Mouse (Mus musculus) kidney, postnatal 10 days (tissue): ENCODE results near the gene Ppp1r15b.

ENCODE experiments used
- DNase-seq: peaks from one replicate; pipeline ENCODE4 v3.0.0; 2021; ENCODE audit warnings: mixed read lengths

Gene Ppp1r15b

DNA sequence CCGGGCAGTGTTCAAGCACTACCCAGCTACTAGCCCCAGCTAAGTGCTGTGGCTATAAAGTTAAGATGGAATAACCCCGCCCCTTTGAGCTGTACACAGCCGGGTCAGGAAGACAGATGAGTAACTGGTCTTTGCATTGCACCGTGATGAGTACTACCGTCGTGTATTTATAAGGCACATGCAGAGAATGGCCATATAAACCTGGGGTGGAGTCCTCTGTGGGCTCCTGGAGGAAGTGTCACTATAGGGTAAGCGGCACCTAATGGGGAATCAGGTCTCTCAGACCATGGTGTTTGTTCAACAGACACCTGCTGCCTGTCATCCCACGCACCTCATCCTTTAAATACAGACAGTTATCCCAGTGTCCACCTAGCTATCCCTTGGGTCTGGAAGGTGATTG lies 32.0 kb downstream of the Ppp1r15b start:
- DNase-seq, result no peak

DNA sequence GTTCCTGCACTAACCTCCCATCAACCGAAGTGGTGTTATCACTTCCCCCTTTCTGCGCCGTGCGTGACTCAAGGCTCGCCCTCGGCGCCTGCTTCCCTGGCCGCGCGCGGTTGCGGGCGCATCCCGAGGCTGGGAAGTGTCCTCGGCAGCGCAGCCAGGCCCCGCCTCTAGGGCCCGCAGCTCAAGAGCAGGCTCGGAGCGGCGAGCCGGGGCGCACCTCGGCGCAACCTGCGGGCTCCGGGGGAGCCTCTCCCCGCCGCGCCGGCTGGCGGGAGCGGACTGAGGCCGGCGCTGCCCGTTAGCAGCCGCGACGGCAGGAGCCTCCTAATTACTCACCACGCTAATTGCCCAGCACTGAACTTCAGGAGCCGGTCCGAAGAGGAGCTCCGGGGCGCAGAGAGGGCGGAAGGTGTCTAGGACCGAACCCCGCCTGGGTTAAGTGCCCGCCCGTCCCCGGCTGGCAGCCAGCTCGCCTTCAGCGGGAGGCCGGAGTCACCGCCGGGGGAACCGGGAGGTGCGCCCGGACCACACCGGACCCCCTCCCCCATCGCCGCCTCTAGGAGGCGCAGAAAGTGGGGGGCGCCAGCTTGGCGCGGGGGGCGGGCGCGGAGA lies 33.0 kb downstream of the Ppp1r15b start, which contains the start of gene Plekha6:
Gene Plekha6 (plus strand): TSS at position 391 of the 612 bp plus-strand sequence.
- DNase-seq, result peak; percentile 63

DNA sequence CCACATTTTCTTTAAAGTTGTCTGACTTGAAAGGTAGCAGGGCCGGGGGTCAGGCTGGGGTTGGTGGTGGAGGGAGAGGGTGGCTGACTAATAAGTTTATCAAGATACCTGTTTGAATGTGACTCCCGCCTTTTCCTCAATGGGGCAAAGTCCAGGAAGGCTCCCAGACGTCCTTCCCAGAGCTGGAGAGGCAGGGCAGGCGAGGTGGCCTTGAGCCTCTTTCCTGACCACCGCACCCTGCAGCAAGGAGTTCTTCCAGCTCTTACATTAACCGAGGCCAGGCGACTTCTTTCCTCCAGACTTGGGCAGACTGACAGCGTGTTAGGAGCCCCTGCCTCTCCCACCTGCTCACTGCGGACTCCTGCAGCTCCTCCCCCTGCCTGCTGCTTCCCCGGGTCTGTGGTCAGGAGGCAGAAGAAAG lies 33.7 kb downstream of the Ppp1r15b start:
- peak; percentile 62 for DNase-seq

DNA sequence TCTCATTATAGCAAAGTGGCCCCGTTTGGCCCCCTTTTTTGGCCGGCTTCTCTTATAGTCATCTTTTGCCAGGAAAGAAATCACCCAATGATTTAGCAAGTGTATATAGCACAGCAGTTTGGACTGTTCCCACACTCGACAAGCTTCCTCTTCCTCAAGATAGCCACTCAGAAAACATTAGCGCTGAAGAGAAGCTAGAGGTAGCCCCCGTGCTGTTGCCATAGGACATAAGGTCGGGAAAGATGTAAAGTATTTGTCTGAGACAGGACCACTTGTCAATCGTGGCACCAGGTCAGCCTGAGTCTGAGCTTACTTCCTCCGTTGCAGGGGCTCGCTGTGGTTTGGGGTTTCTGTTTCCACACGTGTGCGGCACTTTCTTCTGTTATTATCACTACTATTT lies 34.2 kb downstream of the Ppp1r15b start:
- no peak for DNase-seq

DNA sequence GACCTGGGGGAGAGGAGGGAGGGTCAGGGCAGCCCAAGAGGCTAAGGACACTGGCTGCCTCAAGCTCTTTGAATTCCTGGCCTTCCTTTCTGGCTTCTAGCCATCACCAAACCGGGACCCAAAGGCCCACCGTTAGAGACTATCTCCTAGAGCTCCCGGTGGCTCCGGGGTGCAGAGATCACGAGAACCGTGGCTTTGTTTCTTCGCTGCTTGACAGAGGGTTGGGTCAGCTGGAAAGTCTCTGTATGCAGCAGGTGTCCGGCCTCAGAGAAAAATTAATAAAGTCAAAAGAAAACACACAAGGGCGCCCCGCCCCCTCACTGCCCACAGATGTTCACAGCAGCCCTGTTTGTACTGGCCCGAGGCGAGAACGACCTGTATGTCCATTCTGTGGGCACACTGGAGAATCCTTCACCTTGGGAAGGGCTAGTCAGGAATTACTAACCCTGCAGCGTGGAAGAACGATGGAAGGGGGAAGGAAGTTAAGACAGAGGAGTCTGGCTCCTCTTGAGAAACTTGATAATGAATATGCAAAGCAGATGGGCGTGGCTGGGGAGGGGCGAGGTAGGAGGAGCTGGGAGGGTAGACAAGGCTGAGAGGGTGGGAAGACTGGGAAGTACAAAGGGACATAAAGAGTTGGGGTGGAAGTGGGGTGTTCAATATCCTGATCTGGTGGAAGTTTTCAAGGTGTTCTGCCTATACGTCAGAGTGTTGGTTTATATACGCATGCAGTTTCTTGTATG lies 37.5 kb downstream of the Ppp1r15b start:
- DNase-seq, result peak; percentile 55

DNA sequence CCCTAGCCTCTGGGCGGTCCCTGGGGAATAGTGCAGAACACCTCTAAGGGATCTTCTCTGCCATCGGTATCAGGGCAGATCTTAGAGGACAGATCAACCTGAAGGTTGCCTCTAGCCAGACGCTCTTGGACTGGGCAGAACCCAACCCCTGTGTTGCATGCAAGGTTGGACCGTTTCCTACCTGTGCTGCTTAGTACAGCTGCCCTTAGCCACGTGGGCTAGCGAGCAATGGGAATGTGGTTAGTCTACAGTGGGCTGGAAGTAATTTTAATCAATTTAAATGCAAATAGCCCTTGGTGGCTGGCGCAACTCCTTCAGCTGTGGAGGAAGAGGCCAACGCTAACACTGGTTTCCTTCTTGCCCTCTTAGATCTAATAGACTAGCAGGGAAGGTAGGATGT lies 39.3 kb downstream of the Ppp1r15b start:
- DNase-seq, result no peak

DNA sequence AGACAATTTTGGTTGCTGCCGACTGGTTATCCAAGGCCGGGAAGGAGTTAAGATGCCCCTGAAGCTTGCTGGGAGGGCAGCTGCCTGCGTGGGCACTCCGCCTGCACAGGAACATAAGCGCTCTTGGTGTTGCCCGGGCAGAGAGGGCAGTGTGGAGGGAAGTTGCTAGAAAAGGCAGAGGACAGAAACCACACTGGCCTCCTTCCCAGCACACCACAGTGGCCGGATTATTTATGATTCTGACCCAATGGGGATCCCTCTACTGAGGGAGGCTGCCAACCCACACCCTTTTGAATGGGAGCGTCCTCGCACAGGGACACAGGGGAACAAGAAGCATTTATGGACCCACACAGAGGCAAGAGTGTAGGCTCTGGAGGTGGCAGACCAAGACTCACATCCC lies 40.4 kb downstream of the Ppp1r15b start:
- DNase-seq, result no peak

DNA sequence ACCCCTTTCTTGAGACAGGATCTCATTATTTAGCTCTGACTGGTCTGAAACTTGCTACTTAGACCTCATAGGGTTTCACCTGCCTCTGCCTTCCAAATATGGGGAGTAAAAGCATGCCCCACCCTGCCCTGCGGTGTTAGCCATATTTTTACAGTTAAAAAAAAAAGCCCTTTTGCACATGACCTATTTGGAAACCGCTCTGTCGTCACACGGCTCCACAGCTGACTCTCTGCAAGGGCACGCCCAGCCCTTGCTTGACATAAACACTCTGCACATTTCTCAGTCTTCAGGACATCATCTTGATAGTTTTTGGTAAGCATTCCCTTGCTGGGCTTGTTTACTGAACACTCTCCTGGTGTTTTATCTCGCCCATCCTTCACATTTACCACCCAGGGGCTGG lies 44.2 kb downstream of the Ppp1r15b start:
- DNase-seq, result no peak

DNA sequence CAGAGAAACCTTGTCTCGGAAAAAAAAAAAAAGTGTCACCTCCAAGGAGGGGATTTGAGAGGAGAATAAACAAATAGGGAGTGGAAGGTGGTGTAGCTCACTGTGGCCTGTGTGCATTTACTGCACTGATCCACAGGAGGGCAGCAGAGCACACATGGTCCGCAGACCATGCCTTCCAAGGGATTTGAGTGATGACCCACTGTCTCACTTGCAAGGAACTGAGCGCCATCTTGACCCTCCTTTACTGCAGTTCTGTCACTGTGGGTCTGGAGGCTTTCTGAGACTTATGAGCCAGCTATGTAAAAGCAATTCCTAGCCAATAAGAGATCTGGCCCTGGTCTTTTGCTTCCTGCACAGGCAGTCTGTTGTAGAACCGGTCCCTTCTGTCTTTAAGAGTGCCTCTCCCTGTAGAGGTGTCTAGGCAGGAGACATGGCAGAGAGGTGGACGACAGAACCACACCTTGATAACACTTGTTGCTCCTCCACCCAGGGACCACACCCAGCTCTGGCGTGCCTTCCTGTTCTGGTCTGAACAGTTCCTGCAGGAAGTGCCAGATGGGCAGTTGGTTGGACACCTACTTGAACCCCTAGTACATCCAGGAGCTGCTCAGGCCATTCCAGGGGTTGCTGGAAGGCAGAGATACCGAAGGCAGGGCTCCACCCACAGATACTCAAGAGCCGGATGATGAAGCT lies 46.7 kb downstream of the Ppp1r15b start:
- peak; percentile 79 for DNase-seq

DNA sequence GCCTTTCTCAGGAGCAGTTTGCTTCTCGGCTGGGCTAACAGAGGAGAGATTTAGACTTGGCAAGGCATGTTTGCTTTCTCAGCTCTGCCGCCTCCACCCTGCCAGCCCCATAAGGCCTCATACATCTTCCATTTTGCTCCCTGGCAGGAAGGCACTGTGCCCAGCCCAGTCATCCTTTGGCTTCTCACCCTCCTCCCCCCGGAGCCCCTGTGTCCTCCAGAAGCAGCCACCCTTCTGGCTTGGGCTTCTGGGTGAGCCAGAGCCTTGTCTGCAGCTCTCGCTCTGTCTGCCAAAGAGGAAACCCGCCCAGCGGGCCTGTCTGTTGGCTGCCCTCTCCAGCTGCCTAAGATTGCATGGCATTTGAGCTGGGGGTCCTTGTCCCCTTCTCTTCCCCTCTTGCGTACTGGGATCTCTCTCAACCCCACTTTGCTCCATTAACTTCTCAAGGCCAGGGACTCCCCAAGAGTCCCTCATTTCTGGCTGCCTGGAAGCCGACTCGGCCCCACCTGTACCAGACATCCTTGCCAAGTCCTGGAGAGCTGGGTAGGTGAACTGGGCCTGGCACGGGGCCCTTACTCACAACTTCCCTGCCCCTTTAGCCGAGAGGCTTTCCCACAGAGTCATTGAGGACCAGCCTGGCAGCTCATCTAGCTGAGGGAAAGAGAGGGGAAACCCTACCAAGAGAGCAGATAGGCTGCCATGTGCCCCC lies 47.9 kb downstream of the Ppp1r15b start:
- DNase-seq, result no peak

DNA sequence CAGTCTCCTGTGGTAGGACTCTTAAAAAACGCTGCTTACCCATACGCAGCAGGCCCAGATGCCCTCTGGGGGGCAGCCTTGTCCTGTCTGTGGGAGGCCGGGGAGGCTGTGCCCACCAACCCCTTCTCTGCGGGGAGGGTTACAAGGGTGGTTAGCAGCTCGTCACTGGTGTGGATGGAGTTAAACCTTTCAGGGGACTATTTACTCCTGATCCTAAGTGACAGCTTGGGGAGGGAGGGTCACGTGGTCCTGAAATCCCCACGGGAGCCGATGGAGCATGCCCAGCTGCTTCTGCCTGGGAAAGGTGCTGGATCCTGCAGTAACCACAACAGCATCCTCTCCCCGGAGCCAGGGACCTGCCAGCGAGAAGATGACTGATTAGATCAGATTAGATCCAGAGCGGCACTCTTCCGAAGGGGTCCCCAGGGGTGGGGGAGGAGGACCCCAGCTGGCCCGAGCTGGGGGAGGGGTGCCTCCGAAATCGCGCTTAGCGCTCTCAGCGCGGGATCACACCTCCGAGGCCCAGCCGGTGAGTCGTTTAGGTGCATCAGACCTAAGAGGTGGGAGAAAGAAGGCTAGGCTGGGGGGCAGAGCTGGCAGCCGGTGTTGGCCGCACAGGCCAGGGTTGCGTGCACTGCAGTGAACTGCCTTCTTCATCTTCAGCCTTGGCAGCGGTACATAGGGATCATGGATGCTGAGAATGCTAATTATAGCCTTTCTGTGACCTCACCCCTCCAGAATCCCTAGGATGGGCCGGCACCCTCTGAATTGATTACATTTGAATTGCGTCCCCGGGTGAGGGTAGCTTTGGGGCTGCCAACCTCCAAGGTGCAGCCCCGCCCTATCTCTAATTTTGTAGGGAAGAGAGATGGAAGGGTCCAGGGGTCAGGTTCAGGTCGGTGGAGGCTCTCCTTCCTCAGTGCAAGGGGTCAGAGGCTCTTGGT lies 50.4 kb downstream of the Ppp1r15b start:
- peak; percentile 86 for DNase-seq

DNA sequence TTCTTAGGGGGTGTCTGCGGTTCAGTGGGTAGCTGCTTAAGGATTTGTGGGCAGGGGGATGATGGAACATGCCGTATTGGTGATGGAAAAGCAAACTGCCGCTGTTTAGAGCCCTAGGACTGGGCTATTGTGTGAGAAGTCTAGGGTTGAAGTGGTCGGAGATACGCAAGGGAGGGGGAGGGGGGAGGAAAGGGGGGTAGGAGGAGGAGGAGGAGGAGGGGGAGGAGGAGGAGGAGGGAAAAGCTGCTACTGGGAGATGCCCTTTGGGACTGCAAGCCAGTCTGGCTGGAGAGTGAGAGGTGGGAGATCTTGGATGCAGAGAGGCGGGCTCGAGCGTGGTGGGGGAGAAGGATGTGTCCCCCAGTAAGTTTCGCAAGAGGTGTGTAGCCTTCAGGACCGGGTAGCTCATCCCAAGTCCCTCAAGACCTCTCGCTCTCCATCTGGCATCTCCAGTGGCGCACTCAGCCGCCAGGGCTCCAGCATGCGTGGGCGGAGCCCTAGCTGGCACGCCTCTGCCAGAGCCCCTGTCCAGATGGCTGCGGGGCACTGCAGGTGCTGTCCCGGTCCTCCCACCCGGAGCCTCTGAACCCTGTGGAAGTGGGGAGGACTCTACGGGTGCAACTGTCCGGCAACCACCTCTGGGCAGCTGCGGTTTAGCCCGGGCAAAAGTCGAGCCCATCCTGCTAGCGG lies 51.2 kb downstream of the Ppp1r15b start:
- DNase-seq, result peak; percentile 61

DNA sequence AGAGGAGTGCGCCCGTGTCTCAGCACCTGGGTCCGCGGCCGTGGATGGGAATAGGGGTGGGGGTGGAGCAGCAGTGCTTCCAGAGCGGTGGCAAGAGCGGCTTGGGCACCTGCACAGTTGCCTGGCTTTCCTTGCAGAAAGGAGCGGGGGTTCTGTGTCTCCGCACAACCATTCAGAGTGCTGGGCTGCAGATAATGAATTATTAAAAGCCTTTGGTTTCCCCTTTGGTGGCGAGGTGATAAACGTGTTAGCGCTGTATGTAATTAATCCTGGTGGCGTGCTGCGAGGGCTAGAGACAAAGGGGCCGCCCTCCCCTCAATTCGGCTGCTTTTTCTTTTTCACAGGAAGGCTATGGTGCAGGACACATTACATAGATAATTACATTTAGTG lies 51.8 kb downstream of the Ppp1r15b start:
- DNase-seq, result no peak

DNA sequence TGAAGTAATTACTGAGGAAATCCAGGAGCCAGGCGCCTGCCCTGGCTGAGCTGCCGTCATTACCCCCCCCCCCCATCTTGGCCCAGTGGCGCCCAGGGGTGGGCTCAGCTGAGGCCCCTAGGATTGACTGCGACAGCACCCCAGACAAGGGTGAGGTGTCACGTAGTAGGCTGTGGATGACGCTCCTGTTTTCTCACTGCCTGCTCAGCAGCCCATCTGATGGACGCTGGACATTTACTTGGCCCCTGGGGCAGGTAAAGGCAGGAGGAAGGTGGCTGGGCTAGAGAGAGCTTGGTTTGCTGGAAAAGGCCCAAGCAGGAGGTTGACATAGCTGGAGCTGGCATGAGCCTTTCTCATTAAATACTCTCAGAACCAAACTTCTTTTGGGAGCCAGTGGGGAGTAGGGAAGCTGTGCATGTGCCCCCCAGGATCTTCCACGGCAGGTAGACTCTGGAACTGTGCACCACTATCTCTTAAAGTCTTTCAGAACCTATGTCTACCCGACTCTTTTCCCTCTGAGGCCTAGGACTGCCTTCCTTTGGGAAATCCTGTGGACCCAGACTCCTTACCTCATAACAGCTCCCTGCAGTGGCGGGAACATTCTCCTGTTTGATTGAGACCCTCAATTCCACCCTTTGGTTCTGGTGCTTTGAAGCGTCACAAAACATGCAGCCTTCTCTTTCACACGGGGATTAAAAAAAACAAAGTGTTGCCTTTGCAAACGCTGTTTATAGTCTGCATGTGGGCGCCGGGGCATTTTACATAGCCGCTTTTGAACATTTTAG lies 52.4 kb downstream of the Ppp1r15b start:
- DNase-seq, result no peak

DNA sequence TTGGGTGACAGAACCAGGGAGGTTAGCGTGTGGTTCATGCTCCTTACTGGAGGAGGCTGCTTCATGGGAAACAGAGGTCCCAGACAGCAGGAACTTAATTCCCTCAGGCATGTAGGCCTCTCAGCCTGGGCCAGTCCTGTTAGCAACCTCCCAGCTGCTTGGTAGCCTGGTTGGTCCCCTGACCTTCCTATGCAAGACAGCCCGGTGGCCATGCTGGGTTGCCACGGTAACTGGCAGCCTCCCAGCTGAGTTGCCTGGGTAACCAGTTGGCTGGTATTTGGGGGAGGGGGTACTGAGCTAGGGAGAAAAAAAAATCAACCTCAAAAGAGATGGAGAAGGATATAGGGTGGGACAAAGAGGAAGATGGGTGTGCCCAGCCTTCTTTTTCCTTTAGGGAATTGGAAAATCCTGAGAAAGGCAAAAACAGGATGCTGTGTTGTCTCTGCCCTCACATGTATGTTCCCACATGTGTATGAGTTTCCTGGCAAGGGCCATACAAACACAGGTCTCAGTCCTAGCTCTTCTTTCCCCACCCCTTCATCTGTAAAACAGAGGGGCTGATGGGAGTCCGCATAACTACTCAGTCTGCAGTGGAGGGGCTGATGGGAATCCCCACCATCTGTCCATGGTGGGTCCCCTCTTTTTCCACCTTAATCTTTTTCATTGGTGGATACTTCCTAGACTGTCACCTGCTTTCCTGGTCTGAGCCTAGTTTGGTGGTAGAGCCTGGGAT lies 57.2 kb downstream of the Ppp1r15b start:
- peak; percentile 44 for DNase-seq

DNA sequence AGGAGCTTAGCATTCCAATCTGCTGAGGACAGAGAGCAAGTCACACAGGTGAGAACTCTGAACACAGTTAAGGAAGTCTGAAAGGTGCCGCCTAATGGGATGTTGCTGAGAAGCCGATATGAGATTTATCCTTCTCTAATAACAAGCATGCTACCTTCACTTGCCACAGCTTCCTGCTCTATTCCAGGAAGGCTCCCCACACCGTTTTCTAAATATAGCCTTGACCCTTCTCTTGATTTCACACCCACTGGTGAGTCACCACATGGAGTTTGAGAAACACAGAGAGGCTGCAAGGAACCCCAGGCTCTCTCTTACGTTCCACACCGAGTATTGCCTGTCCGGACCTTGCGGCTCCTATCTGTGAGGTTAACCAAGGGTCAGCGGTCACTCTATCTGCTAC lies 57.8 kb downstream of the Ppp1r15b start:
- DNase-seq, result no peak
